Mouse (Mus musculus) gastrocnemius, postnatal 36 days (tissue): ENCODE data around the gene Grik2. TPM values are rescaled to one million over a fixed set of nuclear protein-coding genes. Genes with fewer than 3 reads are reported as not detected.
"Not testable (repeated sequence)": the region's sequence is repeated elsewhere in the genome, so short reads cannot be mapped to it uniquely, and the experiment has no call there.

Source experiments
- DNase-seq, 2 experiments: peaks; one replicate each; pipeline ENCODE4 v3.0.0; 2022
- intact Hi-C: fragments of 180-260 bp; cut with DNase I; formaldehyde crosslinking; loops from one replicate; pipeline ENCODE4 v1.15.1; 2025
- total RNA-seq, 2 experiments: library from RNA; stranded (reverse); gene quantifications; 2 replicates each; pipeline ENCODE4 v1.2.3; 2021

The Grik2 gene
- total RNA-seq, 2 experiments from 2014 or later, result 0.10 to 0.35 TPM

DNA sequence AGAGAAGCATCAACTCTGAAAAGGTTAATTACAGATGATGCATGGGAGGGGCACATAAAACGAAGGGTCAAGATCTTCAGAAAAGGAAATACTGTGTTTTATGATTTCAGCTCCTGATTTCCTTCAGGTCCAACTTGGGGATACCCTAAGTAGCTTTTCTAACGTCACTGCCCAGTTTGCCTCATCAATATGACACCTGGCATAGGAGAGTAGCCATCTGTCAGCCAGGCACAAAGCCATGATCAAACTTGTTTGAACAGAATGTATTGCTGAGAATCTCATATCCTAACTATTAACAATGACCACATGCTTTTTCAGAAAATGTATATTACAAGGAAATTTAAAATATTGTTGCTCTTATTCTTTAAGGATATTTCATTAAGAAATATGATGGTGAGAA lies 406.7 kb downstream of the Grik2 start:
- no peak for DNase-seq
- intact Hi-C loops, result no loop called here

DNA sequence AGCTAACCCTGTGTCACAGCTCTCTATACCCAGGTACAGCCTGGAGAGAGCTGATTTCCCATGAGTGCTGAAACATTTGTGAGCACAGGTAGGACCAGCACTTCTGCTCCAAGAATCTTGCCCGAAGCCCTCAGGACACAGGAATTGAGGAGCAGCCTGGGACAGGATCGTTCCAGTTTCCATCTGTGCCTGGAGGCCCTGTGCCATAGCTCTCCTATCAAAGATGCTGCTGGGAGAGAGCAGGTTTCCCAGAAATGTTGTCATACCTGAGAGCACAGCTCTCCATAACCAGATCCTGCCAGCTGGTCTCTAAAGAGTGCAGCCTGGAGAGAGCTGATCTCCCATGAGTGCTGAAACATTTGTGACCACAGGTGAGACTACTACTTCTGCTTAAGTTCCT lies 420.0 kb downstream of the Grik2 start:
- DNase-seq, result no peak
- intact Hi-C loops, result no loop called here

- intact Hi-C loops, result no loop called here
- DNase-seq, result no peak
These were observed 423.3 kb downstream of the Grik2 start for GRCm38 (mm10) chr10:49365262-49365661.

DNA sequence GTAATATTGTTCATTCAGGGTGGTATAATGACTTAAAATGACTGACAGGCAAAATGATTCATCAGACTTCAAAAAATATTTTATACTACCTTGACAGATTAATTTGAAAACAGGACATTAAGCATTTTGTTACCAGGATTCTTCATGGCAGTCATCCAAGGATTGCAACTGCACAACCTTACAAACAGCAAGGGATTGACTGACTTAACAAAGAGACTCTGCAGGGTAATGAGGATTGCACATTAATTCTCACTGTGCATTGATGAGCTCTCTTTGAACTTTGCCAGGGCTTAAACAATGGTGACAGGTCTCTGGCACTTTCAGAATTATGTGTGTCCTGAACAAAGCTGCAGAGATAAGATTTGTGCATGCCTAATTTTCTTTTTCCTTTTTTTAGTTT lies 466.2 kb downstream of the Grik2 start:
- DNase-seq, result no peak
- intact Hi-C loops, result no loop called here

- no peak for DNase-seq
- intact Hi-C loops, result no loop called here
These were observed 468.7 kb downstream of the Grik2 start for GRCm38 (mm10) chr10:49319880-49320279.

GRCm38 (mm10) chr10:49256247-49256939 lies 532.2 kb downstream of the Grik2 start:
- no peak for DNase-seq
- intact Hi-C loops, result no loop called here

DNA sequence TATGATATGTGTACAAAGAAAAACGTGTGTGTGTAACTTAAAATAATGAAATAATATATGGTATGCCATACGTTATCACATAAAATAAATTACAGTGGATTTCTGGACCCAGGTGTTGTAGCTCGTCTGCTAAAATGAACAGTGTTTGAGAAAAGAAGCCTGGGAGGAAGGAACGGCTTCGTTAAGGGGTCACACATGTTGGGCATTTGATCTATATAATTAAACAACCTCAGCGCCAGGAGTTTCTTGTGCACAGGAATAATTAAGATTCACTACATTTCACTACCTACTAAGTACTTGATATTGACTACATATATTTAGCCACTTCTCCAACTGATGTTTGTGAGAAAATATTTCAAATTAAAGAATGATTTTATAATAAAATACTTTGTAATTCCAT lies 551.2 kb downstream of the Grik2 start:
- intact Hi-C loops, DNase-seq: not testable (repeated sequence)

DNA sequence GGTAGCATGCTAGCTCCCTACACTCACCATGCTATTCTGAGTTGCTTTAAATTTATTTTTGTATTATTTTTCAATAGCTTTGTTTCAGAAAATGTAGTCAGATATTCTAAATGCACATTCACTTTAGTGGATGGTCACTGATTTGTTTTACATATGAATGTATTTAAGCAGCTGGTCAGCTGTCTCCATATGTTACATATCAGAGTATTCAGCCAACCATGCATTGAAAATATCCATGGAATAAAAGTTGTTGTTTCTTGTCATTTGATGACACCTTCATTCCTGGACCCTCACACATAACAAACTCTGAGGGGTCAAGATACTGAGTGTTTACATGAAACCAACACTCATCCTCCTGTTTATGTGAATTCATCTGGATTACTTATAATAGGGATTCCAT lies 551.7 kb downstream of the Grik2 start:
- intact Hi-C loops, DNase-seq: not testable (repeated sequence)

DNA sequence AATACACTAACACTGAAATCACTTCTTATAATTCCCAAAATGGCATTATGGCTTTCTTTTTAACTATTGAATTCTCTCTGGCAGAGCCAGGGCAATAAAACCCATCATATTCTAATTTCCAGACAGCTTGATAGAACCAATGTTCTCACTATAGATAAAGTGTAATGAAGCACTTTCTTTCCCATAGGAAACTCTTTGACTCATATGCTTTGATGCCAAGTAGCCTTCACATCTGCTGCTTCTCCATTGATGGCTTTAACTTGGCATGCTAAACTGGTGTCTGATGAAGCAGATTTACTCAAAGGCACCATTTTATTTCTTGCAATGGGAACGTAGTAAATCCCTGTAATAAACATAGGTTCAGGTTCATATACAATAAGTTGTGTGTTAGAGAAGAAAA lies 568.5 kb downstream of the Grik2 start:
- intact Hi-C loops, result no loop called here
- DNase-seq, result no peak

GRCm38 (mm10) chr10:49219631-49220030 lies 568.9 kb downstream of the Grik2 start:
- intact Hi-C loops, result no loop called here
- no peak for DNase-seq

- no peak for DNase-seq
- intact Hi-C loops, result no loop called here
These were observed 596.7 kb downstream of the Grik2 start for GRCm38 (mm10) chr10:49191773-49192371.

DNA sequence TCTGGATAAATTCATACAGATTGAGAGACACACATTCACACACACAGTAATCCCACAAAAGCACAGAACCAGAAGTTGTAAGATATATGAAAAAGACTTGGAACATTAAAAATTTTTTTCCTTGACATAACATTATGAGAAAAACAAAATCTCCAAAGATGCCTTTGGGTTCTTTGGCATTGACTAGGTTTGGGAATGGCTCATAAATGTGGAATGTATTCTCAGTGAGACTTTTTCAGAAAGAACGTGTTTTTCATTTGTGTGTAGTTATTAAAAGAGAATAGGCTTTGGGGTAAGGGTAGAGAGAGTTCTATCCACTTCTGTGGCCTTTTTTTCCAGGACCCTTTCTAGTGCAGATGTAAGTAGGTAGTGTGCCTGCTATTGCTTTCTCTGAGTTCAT lies 597.3 kb downstream of the Grik2 start:
- no peak for DNase-seq
- intact Hi-C loops, result no loop called here

GRCm38 (mm10) chr10:49154134-49154533 lies 634.4 kb downstream of the Grik2 start:
- DNase-seq, result no peak
- intact Hi-C loops, result no loop called here

GRCm38 (mm10) chr10:49151496-49151895 lies 637.1 kb downstream of the Grik2 start:
- DNase-seq, intact Hi-C loops: not testable (repeated sequence)

- no peak for DNase-seq
- intact Hi-C loops, result no loop called here
These were observed 638.9 kb downstream of the Grik2 start for GRCm38 (mm10) chr10:49149714-49150113.

DNA sequence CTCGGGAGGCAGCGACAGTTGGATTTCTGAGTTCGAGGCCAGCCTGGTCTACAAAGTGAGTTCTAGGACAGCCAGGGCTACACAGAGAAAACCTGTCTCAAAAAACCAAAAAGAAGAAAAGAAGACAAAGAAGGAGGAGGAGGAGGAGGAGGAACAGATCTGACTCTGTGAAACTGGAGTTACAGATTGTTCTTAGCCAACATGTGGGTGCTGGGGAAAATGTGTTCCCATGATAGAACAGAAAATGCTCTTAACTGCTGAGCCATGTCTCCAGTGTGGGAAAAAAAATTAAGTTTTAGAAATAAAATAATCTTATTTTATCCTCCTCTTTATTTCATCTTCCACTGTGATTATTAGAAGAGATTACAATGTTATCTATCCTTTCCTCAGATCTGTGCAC lies 645.9 kb downstream of the Grik2 start:
- DNase-seq, result no peak
- intact Hi-C loops, result no loop called here

- DNase-seq, result no peak
- intact Hi-C loops, result no loop called here
These were observed 651.8 kb downstream of the Grik2 start for GRCm38 (mm10) chr10:49136816-49137215.

GRCm38 (mm10) chr10:49131311-49131710 lies 657.3 kb downstream of the Grik2 start:
- intact Hi-C loops, result no loop called here
- no peak for DNase-seq

DNA sequence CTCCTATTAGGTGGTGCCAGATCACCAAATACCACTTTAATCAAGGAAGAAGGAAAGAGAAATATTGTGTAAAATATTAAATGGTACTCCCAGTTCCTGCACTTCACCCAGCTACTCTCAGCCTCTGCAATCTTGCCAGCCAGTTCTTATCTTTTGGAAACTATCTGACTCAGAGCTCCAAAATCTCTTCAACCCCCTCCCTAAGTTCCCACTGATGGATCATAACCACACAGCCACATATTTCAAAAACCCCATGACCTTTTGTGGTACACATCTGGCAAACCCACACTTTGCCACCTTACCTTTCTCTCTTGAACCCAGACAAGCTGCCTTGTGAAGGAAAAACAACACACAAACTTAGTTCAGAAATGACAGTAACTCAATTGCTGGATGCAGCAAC lies 738.2 kb downstream of the Grik2 start:
- no peak for DNase-seq

GRCm38 (mm10) chr10:49049391-49049790 lies 739.2 kb downstream of the Grik2 start:
- intact Hi-C loops, result no loop called here
- no peak for DNase-seq

More for the DNA sequence above, 738.2 kb downstream of the Grik2 start:
- intact Hi-C loops, result no loop called here
